Mouse (Mus musculus): Measurements from ENCODE around the gene Lpgat1.
A peak's percentile ranks its signal among the peaks of the same experiment; 100 is the strongest.

The Lpgat1 gene

DNA sequence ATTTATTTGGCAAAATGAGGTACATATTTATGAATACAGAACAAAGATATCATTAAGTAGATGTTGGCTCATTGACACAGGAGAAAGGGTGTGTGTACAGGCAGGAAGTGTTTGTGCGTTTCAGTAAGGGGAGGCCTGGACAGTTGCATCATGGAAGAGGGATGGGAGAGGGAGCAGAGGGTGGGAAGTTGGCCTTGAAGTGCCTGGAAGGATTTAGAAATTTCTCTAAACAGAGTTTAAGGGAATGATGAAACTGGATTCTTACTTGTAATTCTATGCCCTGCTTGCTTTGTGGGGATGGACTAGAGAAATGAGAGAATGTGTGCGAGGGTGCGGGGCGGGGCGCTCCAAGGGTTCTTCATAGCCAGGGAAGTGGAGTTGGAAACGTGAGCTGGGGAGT, 20.2 kb downstream of the Lpgat1 start:
- no peak for DNase-seq

DNA sequence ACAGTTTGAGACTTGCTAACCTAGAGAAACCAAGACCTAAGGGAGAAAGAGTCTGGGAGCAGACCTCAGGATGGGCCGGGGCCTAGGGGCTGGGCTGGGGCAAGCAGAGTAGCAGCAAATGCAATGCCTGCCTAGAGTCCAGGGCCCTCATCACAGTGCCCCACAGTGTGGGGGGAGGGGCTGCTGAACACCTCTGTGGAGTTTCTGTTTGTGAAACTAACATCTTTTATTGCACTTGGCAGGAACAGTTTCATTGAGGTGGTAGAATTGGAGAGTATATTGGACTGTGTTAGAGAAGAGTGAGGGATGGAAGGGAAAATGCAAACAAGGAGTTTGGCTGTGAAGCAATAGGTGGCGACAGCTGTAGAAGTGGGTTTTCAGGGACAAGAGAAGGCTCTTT, 21.1 kb downstream of the Lpgat1 start:
- DNase-seq, result no peak

DNA sequence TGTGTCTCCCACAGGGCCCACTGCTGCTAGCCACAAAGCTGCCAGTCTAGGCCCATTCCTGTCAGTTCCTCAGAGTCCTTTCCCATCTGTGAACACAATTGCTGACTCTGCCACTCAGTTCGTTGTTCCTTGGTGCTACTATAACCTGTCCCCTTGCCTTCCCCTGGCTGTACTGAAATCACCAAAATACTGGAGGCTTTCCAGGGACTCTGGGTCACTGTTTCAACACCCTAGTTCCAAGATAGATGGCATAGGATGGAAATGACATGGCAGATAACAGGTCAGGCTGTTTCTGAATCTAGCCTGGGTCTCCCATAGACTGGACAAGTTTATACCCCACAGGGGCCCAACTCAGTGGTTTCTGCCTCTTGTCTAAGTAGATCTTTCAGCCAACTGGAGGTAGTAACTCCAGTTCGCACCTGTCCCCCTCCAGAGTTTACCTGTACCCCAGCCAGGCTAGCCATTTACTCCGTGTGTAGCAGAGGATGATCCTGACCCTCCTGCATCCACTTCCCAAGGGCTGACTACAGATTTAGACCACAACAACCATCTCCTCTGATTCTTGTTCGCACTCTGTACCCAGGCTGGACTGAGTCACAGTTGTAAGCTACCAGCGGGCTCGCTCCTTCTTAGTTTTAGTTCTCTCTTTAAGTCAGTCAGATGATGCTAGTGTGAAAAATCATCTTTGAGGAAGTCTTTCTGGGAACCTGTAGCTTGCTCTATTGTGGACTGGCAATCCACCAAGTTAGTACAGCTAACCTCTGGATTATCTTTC, 23.1 kb downstream of the Lpgat1 start:
- DNase-seq, result no peak

DNA sequence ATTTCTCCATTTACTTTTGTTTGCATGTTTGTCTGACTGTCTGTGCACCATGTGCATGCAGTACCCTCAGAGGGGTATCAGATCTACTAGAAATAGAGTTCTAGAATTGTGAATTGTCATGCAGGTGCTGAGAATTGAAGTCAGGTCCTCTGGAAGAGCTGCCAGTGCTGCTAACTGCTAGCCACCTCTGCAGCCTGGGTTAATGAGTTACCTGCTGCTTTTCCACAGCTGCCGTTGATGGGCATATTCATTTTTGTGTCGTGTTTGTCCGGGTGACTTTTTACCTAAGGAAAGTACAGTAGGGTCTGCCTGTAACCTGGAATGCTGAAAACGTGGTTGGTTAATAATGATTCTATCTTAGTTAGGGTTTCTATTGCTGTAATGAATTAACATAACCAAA, 24.0 kb downstream of the Lpgat1 start:
- DNase-seq, result no peak

DNA sequence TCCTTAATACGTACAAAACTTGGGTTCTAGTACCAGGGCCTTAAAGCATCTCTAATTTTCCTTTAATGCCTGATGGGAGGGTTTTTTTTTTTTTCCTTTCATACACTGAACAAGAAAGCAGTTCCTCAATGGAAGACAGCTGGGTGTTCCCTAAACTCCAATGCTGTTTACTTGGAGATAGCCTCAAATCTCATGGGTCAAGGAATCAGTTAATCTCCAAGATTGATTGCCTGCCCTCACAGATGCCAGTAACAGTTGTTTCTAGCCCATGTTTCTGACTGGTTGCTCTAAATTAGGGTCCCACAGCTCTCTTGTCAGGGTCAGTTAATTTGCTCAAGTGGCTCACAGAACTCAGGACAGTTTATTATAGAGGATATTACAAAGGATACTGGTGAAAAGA, 30.8 kb downstream of the Lpgat1 start:
- DNase-seq, result no peak

DNA sequence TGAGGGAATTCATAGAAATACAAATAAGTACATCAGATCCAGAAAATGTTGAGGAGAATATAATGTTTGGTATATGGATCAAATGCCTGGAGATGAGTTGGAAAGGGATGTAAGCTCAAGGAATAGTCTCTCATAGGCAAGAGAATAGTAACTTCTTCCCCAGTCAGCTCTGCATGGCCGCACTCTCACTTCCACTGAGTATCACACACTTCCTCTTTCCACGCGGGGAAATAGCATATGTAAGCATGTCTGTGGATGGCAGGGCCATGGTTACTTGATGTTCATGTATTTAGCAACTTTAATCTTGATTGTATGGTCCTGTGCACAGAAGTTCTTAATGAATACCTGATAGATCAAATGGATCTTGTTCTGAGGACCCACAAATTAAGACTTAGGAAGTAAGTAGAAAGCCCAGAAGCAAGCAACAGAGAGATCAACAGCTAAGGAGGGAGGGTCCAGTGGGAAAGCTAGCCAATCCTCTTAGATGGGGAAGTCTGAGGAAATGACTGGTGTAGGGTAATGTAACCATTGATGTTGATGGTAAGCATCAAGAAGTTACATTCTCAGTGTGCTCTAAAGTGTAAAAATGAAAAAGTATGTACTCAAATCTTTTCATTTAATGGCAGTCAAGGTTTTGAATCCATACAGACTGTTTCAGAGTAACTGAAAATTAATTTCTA, 39.0 kb downstream of the Lpgat1 start:
- no peak for DNase-seq

DNA sequence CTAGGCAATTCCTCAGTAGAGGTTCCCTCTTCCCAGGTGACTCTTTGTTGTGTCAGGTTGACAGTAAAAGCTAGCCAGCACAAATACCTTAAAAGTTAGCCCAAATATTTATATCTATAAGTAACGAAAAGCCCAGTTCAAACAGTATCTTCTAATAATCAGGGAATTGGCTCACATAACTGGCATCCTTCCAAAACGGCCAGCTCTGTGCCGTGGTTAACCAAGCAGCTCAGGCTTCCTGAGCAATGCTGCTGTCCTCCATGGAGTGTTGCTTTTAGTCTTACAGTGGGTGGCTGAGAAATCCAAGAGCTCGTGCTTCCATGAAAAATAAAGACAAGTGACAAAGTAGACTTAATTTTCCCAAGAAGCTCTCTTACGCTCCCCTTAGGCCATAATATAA, 56.5 kb downstream of the Lpgat1 start:
- DNase-seq, result peak; percentile 9

DNA sequence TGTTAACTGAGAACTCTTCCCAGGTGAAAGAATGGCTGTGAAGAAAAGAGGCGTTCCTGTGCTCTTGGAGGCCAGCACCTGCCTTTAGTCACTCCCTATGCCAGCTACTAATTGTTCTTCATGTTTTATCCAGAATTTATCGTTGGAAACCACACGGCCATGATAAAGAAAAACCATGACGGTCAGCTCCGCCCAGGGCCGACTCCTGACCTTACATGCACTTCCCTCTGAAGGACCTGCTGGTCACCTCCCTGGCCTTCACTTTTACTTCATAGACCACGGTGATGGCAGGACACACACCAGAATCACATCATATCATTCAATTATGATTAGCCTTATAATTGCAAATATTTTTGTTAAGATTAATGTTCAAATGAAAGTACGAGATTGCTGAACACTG, 57.5 kb downstream of the Lpgat1 start:
- DNase-seq, result no peak

DNA sequence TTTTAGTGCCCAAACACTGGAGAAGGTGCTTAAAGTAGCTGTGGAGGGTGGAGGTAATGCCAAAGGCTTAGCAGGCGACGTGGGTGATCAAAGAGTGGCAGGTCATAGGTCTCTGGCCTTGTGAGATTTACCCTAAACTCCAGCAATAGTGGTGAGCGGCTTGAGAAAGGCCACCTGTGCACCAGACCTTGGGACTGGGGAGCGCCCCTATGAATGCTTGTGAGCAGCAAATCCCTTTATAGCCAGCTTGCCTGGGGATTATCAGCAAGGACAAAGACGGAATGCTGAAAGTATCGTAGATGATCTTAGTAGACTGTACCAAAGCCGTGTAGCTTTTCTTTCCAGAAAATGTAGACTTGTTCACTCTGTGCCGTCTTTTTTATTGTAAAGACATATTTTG, 59.9 kb downstream of the Lpgat1 start:
- DNase-seq, result no peak

DNA sequence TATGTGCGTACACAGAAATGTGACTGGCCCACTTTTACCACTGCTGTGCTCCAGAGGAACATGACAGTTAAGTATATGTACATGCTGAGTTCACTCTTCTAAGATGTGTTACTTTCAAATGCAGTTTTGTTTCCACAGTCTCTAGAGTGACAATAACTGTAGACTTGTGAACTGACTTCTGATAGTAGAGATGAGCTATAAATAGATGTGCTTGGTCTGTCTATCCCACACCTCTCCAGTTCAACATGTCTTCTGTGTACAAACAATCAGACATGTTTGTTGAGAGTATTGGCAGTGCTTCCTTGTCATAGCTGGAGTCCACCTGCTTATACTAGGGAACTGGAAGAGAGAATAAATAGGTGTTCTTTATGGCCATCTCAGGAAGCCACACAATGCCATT, 62.8 kb downstream of the Lpgat1 start:
- DNase-seq, result no peak

DNA sequence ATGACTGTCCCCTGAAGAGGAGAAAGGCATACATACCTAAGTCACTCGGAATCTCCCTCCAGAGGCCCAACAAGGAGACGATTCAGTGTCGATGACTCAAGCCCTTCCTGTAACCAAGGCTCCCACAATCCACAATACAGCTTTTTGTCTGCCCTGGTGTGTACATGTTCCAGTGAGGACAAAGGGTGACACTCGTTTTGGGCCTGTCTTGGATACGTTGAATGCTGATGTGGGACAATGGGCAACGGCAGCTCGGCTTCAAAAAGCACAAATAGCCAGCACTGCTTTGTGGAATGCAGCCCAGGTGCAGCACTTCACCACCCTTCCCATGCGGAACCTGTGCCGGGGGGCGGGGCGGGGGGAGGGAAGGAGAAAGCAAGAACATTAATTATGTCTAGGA, 67.5 kb downstream of the Lpgat1 start:
- no peak for DNase-seq

DNA sequence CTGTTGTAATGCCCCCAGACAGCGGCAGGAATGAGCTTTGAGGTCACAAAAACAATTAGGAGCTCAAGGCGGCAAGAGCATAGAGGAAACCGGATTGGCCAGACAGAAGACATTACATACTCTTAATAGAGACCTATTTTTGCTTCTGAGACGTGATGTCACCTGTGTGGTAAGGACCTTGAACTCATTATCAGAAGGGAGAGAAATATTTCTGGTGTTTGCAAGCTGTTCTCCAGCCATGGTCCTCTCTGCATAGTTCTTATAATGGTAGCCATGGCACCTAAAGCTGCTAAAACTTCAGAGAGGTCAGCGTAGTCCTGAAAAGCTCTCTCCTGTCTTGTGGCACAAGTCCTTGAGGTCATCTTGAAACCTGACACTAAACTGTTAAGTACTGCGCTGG, 68.6 kb downstream of the Lpgat1 start:
- no peak for DNase-seq

DNA sequence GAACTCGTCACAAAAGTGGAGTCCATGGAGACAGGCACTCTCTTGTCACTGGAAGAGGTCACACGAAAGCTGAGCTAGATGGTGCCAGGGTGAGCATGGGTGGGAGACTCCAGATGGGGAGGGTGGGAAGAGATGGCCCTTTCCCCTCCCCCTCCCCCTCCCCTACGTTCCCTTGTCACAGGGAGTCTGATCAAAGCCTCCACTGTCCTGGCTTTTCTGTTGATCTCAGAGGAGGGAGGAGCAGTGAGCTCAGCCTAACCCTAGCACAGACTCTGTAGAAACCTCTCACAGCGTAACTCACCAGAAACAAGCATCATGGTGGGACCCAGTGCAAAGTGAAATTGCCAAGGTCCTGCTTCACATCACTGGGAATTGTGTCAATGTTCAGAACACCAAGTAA, 69.7 kb downstream of the Lpgat1 start:
- DNase-seq, result no peak

DNA sequence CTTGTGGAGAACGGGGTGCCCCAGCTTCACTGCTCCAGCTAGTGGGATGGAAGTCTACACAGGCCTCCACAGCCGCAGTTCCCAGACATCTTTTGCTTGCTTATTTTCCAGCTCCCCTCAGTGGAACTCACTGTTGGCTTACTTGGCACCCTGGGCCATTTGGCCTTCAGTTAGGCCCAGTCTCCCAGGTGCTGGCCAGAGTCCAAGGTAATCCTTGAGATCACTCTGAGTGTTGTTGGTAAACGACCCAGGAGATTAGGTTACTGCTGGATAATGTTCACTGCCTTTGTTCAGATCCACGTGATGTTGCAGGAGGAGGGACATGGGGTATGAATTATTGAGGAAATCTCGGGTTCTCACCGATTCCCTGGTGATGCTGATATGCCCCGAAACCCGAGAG, 75.4 kb downstream of the Lpgat1 start:
- no peak for DNase-seq

DNA sequence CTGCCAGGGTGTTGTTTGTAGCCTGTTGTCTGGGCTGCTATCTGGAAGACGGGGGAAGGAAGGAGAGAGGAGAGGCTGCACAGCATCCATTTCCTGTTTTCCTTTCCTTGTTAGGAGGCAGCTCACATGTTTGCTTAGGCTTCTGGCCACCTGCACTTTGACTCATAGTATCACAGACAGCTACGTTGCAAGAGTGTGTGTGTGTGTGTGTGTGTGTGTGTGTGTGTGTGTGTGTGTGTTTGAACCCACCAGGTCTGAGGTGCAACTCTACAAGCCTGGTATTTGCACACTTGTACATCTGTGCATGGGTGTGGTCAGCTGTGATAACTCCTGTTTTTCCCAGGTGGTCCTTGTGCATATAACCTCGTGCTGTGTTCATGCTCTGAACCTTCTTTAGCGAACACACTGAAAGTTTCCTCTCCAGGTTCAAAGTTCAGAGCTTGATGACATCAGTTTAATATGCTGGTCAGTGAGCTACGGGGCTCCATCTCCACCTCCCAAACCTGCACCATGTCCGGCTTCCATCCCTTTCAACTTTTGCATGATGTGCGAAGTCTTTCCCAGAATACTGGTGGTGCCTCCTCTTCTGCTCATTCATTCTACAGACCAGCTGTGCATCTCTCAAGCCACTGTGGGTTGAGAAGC, 76.4 kb downstream of the Lpgat1 start:
- no peak for DNase-seq

DNA sequence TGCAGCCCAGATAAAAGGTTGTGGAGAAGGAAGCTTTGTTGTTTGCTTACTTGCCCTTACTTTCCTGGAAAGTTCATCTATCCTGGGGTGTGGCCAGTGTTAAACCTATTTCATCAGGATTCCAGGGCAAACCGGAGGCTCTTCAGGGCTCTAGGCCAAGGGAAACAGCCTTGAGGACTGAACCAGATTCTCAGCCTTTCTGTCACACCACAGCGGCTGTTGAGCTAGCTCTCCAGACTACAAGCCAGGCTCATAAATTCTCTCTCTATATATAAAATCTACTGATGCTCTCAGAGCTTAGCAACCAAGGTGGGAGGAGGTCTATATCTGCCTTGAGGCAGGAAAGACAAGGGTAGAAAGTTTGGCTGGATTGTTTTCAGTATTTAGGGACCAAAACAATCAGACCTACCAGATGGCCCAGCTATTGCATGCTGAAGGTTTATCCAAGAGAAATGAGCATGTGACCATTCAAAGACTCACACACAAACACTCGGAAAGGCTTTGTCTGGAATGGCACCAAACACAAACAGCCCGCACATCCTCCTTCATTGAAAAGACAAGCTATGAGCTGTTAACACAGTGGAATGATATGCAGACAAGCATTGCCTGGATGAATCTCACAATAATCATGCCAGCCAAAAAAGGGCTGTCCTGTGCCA, 78.7 kb downstream of the Lpgat1 start:
- DNase-seq, result no peak

DNA sequence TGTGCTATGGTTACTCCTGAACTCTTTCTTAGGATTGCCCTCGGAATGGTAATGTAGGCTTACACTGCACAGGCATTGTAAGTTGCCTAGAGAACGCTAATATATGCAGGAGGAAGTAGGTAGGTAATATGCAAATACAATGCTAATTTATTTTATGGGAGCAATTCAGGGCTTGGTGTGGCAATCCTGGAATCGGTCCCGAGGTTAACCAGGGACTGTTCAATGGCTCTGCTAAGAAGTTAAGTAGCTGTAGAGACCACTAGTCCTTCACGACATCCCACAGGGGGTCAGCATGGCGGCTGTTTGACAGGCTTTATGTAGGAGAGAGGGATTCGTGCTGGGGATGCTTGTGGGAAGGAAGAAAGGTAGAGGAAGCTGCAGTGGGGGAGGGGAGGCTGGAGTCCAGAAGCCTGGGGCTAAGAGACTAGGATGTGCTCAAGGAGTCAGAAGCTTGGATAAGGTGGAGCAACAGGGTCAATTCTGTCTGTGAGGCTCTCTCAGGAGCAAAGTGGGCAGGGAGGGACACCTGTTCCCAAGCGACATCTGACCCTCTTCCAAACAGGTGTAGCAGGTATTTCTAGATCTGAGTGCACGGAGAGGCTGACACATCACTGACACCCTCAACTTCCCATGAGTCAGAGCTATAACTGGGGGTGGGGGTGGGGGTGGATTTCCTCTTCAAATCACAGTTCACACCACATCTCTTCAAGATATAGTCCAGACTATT, 84.6 kb downstream of the Lpgat1 start:
- DNase-seq, result no peak

DNA sequence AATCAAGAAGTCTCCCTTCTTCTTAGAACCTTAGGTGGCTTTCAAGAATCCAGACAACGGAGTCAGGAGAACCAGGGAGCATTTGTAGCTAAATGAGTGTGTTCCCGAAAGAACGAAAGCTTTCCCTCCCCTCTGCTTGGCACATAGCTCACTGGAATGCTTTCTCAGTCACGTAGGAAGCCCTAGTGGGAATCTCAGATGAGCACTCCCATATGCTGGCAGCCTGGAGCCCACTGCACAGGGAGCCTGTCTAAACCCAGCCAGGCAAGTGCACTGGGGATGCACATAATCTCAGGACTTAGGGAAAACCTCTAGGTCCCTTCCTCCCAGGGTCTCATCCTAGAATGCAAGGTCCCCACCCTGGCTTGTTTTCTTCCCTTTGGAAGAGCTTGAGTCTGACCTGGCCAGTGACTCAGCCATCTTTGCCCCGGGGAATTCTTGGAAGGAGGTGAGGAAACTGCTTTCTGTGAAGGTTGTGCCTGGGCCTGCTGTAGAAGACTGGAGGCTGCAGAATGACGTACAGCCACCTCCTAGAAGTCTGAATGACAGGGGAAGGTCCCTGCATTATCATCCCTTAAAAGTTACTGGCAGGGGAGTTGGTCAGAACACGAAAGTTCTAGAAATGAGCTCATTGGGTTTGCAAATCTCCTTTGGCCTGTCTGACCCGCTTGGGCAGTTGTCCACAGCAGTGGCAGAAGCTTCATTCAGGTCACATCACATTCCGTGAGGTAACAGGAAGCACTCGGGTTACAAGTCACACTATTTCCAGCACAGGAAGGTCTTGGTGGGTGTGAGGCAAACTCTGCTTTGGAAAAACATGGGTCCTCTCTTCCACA, 85.4 kb downstream of the Lpgat1 start:
- DNase-seq, result no peak

DNA sequence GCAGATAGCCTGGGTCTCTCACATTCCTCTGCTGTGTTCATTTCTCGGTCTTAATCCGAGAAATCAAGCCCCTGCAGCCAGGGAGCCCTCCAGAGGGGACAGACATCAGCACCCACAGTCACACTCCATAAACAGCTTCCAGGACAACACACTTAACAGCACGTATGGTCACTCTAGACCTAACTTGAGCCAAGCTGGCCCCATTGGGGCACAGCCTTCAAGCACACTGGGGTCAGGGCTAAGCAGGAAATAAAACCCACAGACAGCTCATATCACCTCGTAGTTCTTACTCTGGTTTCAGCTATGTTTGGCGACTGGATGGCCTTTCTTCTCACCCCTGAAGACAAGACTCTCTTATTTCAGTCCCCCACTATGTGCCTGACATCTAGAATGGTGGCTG, 87.1 kb downstream of the Lpgat1 start:
- no peak for DNase-seq

DNA sequence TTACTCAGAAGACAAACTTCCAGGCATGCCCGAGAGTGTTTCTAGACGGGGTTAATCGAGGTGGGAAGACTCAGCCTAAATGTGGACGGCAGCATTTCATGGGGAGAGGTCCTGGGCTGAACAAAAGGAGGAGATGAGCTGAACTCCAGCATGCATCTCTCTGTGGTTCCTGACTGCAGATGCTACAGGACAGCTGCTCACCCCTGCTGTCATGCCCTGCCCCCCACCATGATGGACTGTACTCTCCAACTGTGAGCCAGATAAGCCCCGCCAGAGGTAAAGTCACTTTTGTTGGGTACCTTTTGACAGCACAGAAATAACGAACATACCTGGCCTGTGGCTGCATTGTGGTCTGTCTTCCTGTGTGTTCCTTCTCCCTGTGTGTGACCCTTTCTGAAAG, 88.2 kb downstream of the Lpgat1 start:
- DNase-seq, result no peak

DNA sequence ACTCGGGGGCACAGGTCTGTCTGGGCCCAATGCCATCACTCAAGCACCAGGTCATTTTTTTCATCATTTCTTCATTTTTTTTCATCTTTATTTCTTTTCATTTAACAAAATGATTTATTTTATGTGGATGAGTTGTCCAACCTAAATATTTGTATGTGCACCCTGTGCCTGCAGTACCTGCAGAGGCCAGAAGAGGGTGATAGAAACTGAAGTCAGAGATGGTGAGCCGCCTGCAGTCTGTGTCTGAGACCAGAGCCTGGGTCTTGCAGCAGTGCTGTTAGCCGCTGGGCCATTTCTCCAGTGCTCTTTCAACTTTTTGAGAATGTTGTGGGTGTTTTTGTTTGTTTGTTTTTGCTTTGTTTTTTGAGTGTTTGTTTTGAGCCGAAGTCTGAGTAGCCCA, 89.1 kb downstream of the Lpgat1 start:
- no peak for DNase-seq

DNA sequence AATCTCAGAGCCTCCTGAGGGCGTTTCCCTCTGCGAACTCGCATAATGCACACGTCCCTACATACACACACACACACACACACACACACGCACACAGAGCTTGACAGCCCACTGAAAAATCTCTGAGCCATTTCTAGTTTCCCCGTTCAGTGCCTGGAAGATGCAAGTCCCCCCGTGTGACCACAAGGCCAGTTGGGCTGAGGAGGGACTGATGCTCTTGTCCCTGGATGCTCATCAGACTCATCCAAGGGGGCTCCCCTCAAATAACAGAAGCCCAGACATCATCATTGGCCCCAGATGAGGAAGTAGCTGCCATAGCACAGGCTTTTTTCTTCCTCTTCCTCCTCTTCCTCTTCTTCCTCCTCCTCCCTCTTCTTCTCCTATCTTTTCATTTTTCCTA, 90.3 kb downstream of the Lpgat1 start:
- no peak for DNase-seq
